Mouse (Mus musculus): Measurements from ENCODE around the gene Dpp6. TPM values are rescaled to one million over a fixed set of nuclear protein-coding genes. Genes with fewer than 3 reads are reported as not detected.

Dpp6 gene
- polyA plus RNA-seq, 1 experiment from 2014 or later: 4.5 TPM

DNA sequence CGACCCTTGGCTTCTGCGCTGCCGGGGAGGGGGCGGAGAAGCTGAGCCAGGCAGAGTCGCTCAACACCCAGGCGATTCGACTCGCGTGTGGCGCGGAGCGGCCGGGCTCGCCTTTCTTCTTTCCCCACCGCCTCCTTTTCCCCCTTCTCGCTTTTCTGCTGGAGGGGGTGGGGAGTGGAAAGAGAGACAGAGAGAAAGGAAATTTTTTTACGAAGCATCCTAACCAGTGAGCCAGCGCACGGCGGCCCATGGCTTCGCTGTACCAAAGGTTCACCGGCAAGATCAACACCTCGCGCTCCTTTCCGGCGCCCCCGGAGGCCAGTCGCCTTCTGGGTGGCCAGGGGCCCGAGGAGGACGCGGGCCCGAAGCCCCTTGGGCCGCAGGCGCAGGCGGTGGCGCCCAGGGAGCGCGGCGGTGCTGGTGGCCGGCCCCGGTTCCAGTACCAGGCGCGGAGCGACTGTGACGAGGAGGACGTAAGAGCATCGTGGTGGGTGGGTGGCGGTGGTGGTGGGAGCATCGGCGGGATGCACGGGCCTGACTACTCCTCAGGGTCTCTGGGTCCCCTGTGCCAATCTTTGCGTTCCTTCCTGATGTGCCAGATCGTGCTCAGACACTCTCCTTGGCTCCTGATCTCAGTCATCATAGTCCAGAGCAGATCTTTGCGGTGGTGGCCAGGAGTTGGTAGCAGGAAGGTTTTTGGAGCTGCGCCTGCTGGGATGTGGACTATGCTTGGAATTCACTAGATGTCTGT, 232.5 kb downstream of the Dpp6 start:
- Histone ChIP-seq H3K9ac (replicated peaks; ENCODE audit: low read length) (no peak overlapping the region; the same call in 1 of the 2 replicates), H3K4me3 (ENCODE audit: low read depth, low read length) (peak overlapping the region; percentile 27), H3K27ac (replicated peaks; ENCODE audit: low read depth, low read length) (no peak overlapping the region), H3K4me1 (ENCODE audit: control insufficient read depth, insufficient read depth, low read length) (peaks cover 3% of the 10 kb centered on the region; the same call in 1 of the 2 replicates), H3K36me3 (replicated peaks; ENCODE audit: control insufficient read depth, insufficient read depth, low read depth, low read length) (no peaks in the 10 kb centered on the region), H3K4me2 (ENCODE audit: low read depth, low read length) (peak overlapping the region; percentile 41), H3K27me3 (ENCODE audit: control insufficient read depth, insufficient read depth, low read length) (peaks cover 11% of the 10 kb centered on the region), H3K9me3 (replicated peaks; ENCODE audit: control insufficient read depth, low read length) (no peaks in the 10 kb centered on the region)
- WGBS: 2% methylated on average over 53 of the region's 55 CpGs
- DNase-seq (ENCODE audit: low spot score) (peak; percentile 9), ATAC-seq (replicated peaks; ENCODE audit: insufficient number of reproducible peaks, low FRiP score, low TSS enrichment, low read depth) (no peak)

DNA sequence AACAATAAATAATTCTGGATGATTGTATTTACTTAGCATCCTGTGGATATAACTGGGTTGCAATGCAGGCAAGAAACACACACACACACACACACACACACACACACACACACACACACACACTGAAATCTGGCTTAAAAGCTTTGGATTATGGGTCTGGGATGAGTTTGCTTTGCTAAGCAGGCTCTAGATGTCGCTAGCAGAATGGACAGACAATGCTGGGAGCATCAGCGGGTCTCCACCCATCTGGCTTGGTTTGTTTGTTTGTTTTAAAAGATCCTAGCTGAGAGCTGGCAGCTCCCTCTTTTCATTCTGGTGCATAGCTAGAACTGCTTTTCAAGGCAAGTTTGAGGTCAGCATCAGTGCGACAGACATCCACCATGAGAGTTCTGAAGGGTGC, 234.2 kb downstream of the Dpp6 start:
- Histone ChIP-seq H3K27ac (replicated peaks; ENCODE audit: low read depth, low read length) (no peak overlapping the region), H3K4me2 (ENCODE audit: low read depth, low read length) (no peak overlapping the region), H3K9me3 (replicated peaks; ENCODE audit: control insufficient read depth, low read length) (no peaks in the 10 kb centered on the region), H3K27me3 (ENCODE audit: control insufficient read depth, insufficient read depth, low read length) (peaks cover 11% of the 10 kb centered on the region), H3K36me3 (replicated peaks; ENCODE audit: control insufficient read depth, insufficient read depth, low read depth, low read length) (no peaks in the 10 kb centered on the region), H3K9ac (replicated peaks; ENCODE audit: low read length) (no peak overlapping the region), H3K4me3 (ENCODE audit: low read depth, low read length) (no peak overlapping the region), H3K4me1 (ENCODE audit: control insufficient read depth, insufficient read depth, low read length) (peaks cover 3% of the 10 kb centered on the region; the same call in 1 of the 2 replicates)
- DNase-seq (ENCODE audit: low spot score) (no peak), ATAC-seq (replicated peaks; ENCODE audit: insufficient number of reproducible peaks, low FRiP score, low TSS enrichment, low read depth) (no peak)
- 35% methylated on average over 3 of the region's 3 CpGs for WGBS

DNA sequence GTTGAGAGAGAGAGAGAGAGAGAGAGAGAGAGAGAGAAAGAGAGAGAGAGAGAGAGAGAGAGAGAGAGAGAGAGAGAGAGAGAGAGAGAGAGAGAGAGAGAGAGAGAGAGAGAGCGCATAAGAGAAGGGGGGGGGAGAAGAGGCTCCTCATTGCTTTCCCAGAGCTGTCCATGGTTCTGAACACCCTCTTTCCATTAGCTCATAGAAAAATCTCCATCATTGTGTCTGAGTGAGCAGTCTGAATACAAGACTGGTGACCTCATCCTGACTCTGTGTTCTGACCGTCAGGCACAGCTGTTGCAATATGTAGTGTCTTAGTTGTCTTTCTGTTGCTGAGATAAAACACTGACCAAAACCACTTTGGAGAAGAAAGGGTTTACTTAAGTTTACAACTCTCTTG, 235.4 kb downstream of the Dpp6 start:
- Histone ChIP-seq H3K36me3 (replicated peaks; ENCODE audit: control insufficient read depth, insufficient read depth, low read depth, low read length) (no peaks in the 10 kb centered on the region), H3K4me1 (ENCODE audit: control insufficient read depth, insufficient read depth, low read length) (peaks cover 3% of the 10 kb centered on the region; the same call in 1 of the 2 replicates), H3K9ac (replicated peaks; ENCODE audit: low read length) (no peak overlapping the region), H3K4me2 (ENCODE audit: low read depth, low read length) (no peak overlapping the region), H3K27ac (replicated peaks; ENCODE audit: low read depth, low read length) (no peak overlapping the region), H3K27me3 (ENCODE audit: control insufficient read depth, insufficient read depth, low read length) (peaks cover 11% of the 10 kb centered on the region), H3K9me3 (replicated peaks; ENCODE audit: control insufficient read depth, low read length) (no peaks in the 10 kb centered on the region), H3K4me3 (ENCODE audit: low read depth, low read length) (no peak overlapping the region)
- DNase-seq (ENCODE audit: low spot score): peak; percentile 80
- WGBS: 29% methylated on average over 2 of the region's 2 CpGs
- no peak for ATAC-seq (replicated peaks; ENCODE audit: insufficient number of reproducible peaks, low FRiP score, low TSS enrichment, low read depth)

DNA sequence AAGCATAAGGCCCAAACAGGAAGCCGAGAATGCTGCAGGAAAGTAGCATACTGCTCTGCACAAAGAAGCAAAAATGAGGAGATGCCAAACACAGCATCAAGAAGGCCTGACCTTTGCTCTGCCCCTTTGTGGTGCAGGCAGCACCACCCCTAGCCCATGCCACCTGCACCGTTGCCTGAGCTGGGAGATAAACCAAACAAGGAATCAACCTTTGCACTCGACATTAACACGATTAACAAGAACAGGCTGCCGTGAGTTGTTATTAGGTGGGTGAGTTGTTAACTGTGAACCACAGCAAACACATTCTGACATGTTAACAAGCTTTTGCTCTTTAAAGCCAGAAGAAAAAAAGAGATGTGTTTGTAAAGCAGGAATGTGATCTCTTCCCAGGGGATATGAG, 239.4 kb downstream of the Dpp6 start:
- no peak overlapping the region for H3K4me2 ChIP-seq (ENCODE audit: low read depth, low read length)
- no peak for ATAC-seq (replicated peaks; ENCODE audit: insufficient number of reproducible peaks, low FRiP score, low TSS enrichment, low read depth)
- WGBS: 49% methylated on average over 5 of the region's 5 CpGs
- no peak for DNase-seq (ENCODE audit: low spot score)
- no peaks in the 10 kb centered on the region for H3K27me3 ChIP-seq (ENCODE audit: control insufficient read depth, insufficient read depth, low read length)
- no peaks in the 10 kb centered on the region for H3K36me3 ChIP-seq (replicated peaks; ENCODE audit: control insufficient read depth, insufficient read depth, low read depth, low read length)
- H3K9ac ChIP-seq (replicated peaks; ENCODE audit: low read length): no peak overlapping the region
- H3K4me1 ChIP-seq (ENCODE audit: control insufficient read depth, insufficient read depth, low read length): no peaks in the 10 kb centered on the region
- H3K4me3 ChIP-seq (ENCODE audit: low read depth, low read length): no peak overlapping the region
- H3K27ac ChIP-seq (replicated peaks; ENCODE audit: low read depth, low read length): no peak overlapping the region
- no peaks in the 10 kb centered on the region for H3K9me3 ChIP-seq (replicated peaks; ENCODE audit: control insufficient read depth, low read length)

DNA sequence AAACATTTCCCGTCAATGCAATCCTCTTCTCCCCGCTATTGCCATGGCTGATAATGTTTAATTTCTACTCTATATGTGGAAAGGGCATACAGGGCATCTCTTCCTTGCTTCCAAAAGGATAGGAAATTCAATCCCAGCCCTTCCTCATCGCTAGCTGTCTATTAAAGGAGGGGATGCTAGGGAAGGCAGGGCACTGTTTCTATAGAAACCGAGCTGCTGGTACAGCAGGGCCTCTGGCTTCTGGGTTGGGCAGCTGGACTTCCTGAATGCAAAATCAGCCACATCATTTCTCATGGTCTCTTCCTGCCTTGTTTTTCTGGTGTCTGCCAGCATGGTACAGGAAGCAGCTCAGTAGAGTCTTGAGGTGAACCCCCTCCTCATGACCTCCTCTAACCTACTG, 243.1 kb downstream of the Dpp6 start:
- H3K36me3 ChIP-seq (replicated peaks; ENCODE audit: control insufficient read depth, insufficient read depth, low read depth, low read length): no peaks in the 10 kb centered on the region
- DNase-seq (ENCODE audit: low spot score) (no peak), ATAC-seq (replicated peaks; ENCODE audit: insufficient number of reproducible peaks, low FRiP score, low TSS enrichment, low read depth) (no peak)
- no peaks in the 10 kb centered on the region for H3K9me3 ChIP-seq (replicated peaks; ENCODE audit: control insufficient read depth, low read length)
- 78% methylated on average over 4 of the region's 4 CpGs for WGBS
- no peaks in the 10 kb centered on the region for H3K27me3 ChIP-seq (ENCODE audit: control insufficient read depth, insufficient read depth, low read length)
- no peak overlapping the region for H3K4me3 ChIP-seq (ENCODE audit: low read depth, low read length)
- no peaks in the 10 kb centered on the region for H3K4me1 ChIP-seq (ENCODE audit: control insufficient read depth, insufficient read depth, low read length)
- no peak overlapping the region for H3K4me2 ChIP-seq (ENCODE audit: low read depth, low read length)
- no peak overlapping the region for H3K27ac ChIP-seq (replicated peaks; ENCODE audit: low read depth, low read length)
- no peak overlapping the region for H3K9ac ChIP-seq (replicated peaks; ENCODE audit: low read length)

DNA sequence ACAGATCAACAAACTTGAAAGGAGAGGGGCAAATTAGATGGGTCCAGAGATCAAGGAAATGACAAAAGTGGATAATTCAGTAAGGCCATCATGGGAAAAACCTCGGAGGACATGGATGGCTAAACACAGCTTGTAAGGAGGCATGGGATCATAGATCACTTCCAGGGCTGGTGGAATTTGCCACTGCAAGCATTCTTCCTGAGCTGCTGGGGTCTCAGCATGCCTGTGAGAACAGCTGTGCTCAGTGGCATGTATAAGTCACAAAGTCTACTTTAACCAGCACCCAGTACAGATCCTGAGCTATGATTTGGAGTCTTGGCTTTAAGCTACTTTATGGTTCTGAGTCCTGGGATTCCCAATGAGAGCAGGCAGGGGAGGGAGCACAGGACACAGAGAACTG, 246.9 kb downstream of the Dpp6 start:
- WGBS: 83% methylated on average over 1 of the region's 1 CpGs
- H3K4me2 ChIP-seq (ENCODE audit: low read depth, low read length): no peak overlapping the region

DNA sequence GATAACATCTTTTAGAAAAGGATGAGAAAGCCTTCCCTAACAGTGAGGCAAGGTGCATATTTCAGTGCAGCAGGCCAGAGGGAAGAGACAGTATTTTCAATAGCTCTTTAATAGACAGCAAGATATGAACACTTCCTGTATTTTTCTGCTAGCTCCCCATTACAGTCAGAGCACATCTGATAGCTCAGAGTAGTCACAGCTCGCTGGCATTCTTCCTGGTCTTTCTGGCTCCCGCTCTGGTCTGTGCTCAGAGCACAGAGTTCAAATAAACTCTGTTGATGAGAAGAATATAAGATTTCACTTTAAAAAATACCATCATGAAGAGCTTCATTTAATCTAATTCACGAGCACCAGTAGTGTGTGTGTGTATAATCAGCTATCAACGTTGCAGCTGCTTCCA, 249.8 kb downstream of the Dpp6 start:
- ATAC-seq (replicated peaks; ENCODE audit: insufficient number of reproducible peaks, low FRiP score, low TSS enrichment, low read depth): no peak

More for the DNA sequence above, 246.9 kb downstream of the Dpp6 start:
- no peak overlapping the region for H3K27ac ChIP-seq (replicated peaks; ENCODE audit: low read depth, low read length)
- no peaks in the 10 kb centered on the region for H3K9me3 ChIP-seq (replicated peaks; ENCODE audit: control insufficient read depth, low read length)
- ATAC-seq (replicated peaks; ENCODE audit: insufficient number of reproducible peaks, low FRiP score, low TSS enrichment, low read depth) (no peak), DNase-seq (ENCODE audit: low spot score) (no peak)
- H3K4me1 ChIP-seq (ENCODE audit: control insufficient read depth, insufficient read depth, low read length): no peaks in the 10 kb centered on the region
- no peak overlapping the region for H3K4me3 ChIP-seq (ENCODE audit: low read depth, low read length)
- H3K9ac ChIP-seq (replicated peaks; ENCODE audit: low read length): no peak overlapping the region
- H3K36me3 ChIP-seq (replicated peaks; ENCODE audit: control insufficient read depth, insufficient read depth, low read depth, low read length): no peaks in the 10 kb centered on the region
- H3K27me3 ChIP-seq (ENCODE audit: control insufficient read depth, insufficient read depth, low read length): no peaks in the 10 kb centered on the region

DNA sequence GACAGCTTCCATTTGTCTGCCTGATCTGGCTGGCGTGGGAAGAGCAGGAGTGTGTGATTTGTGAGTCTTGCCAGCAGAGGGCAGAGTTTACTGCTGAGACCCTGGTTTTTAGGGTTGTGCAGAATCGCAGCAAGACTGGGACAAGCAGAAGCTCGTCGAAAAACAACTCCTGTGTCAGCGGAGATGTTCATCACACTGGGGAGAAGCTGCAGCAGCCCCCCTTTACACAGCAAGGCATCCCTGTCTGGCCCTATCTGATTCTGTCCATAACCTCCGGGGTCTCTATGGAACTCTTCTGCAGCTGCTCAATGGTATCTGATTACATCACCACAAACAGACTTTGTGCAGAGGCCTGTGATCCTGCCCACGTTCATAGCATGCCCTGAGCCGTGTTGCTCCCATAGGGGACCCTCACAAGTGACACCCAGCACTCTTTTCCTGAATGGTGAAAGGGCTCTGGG, 258.2 kb downstream of the Dpp6 start:
- Histone ChIP-seq H3K36me3 (replicated peaks; ENCODE audit: control insufficient read depth, insufficient read depth, low read depth, low read length) (no peaks in the 10 kb centered on the region), H3K4me1 (ENCODE audit: control insufficient read depth, insufficient read depth, low read length) (no peaks in the 10 kb centered on the region), H3K27me3 (ENCODE audit: control insufficient read depth, insufficient read depth, low read length) (no peaks in the 10 kb centered on the region), H3K27ac (replicated peaks; ENCODE audit: low read depth, low read length) (no peak overlapping the region), H3K4me2 (ENCODE audit: low read depth, low read length) (no peak overlapping the region), H3K9me3 (replicated peaks; ENCODE audit: control insufficient read depth, low read length) (no peaks in the 10 kb centered on the region), H3K9ac (replicated peaks; ENCODE audit: low read length) (no peak overlapping the region), H3K4me3 (ENCODE audit: low read depth, low read length) (no peak overlapping the region)
- no peak; the same call in 1 of the 2 replicates for ATAC-seq (replicated peaks; ENCODE audit: insufficient number of reproducible peaks, low FRiP score, low TSS enrichment, low read depth)
- DNase-seq (ENCODE audit: low spot score): peak; percentile 72
- WGBS: 24% methylated on average over 8 of the region's 8 CpGs

More for the DNA sequence above, 249.8 kb downstream of the Dpp6 start:
- WGBS: 78% methylated on average over 4 of the region's 4 CpGs
- Histone ChIP-seq H3K4me3 (ENCODE audit: low read depth, low read length) (no peak overlapping the region), H3K27ac (replicated peaks; ENCODE audit: low read depth, low read length) (no peak overlapping the region), H3K9ac (replicated peaks; ENCODE audit: low read length) (no peak overlapping the region), H3K9me3 (replicated peaks; ENCODE audit: control insufficient read depth, low read length) (no peaks in the 10 kb centered on the region), H3K4me2 (ENCODE audit: low read depth, low read length) (no peak overlapping the region), H3K4me1 (ENCODE audit: control insufficient read depth, insufficient read depth, low read length) (no peaks in the 10 kb centered on the region), H3K36me3 (replicated peaks; ENCODE audit: control insufficient read depth, insufficient read depth, low read depth, low read length) (no peaks in the 10 kb centered on the region), H3K27me3 (ENCODE audit: control insufficient read depth, insufficient read depth, low read length) (no peaks in the 10 kb centered on the region)
- DNase-seq (ENCODE audit: low spot score): no peak
